Mouse (Mus musculus): ENCODE results near the gene Ces2c. TPM values are rescaled to one million over a fixed set of nuclear protein-coding genes. Genes with fewer than 3 reads are reported as not detected.
A peak's percentile ranks its signal among the peaks of the same experiment; 100 is the strongest.
"Not testable (repeated sequence)": the region's sequence is repeated elsewhere in the genome, so short reads cannot be mapped to it uniquely, and the experiment has no call there.

The Ces2c gene
- polyA plus RNA-seq, 1 experiment from 2014 or later = not detected

DNA sequence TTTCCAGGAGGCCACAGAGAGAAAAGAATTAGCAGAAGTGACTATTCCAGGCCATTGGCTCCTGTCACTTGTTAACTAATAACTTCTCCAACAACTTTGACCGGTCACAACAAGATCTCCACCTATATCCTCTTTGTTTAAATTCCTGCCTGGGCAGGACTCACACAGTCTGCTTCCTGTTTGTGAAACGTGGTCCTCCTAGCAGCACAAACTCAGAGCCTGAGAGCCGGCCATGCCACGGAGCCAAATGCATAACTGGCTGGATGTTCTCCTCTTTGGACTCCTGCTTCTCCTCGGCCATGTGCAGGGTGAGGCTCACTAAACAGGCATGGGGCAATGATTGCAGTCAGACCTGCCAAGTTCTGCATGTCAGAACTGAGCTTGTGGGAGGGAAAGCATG lies 15.4 kb upstream of the Ces2c start, which contains the start of gene Ces2b:
TSS of gene Ces2b (plus strand) at position 133 of the 400 bp plus-strand sequence.
- H3K4me3 ChIP-seq (ENCODE audit: low read depth, low read length) = no peak within 1 kb of the TSS
- no peak; the same call in 1 of the 2 replicates for ATAC-seq (ENCODE audit: insufficient read depth)
- no peaks in the 10 kb centered on the region for H3K9me3 ChIP-seq (ENCODE audit: low read depth, low read length)
- no peak within 1 kb of the TSS for H3K9ac ChIP-seq
- H3K4me1 ChIP-seq (ENCODE audit: insufficient read depth) = no peaks in the 10 kb centered on the region
- H3K36me3 ChIP-seq (ENCODE audit: insufficient read depth) = no peaks in the 10 kb centered on the region
- TF ChIP-seq CTCF (IDR thresholded peaks at IDR 0.05; ENCODE audit: low read depth) = no peak
- no peak within 1 kb of the TSS for H3K4me2 ChIP-seq
- H3K27ac ChIP-seq (ENCODE audit: low read depth) = no peak within 1 kb of the TSS
- peak; percentile 12 for DNase-seq
- WGBS = 55% methylated on average over 5 of the region's 5 CpGs
- no peaks in the 10 kb centered on the region for H3K27me3 ChIP-seq (ENCODE audit: insufficient read depth, low read length)

GRCm38 (mm10) chr8:104841360-104842078 lies 5.3 kb upstream of the Ces2c start:
- Histone ChIP-seq H3K9me3 (ENCODE audit: low read depth, low read length) (no peaks in the 10 kb centered on the region), H3K27me3 (ENCODE audit: insufficient read depth, low read length) (no peaks in the 10 kb centered on the region), H3K4me3 (ENCODE audit: low read depth, low read length) (no peak overlapping the region), H3K36me3 (ENCODE audit: insufficient read depth) (no peaks in the 10 kb centered on the region), H3K27ac (ENCODE audit: low read depth) (no peak overlapping the region), H3K4me2 (no peak overlapping the region), H3K4me1 (ENCODE audit: insufficient read depth) (no peaks in the 10 kb centered on the region), H3K9ac (no peak overlapping the region)
- TF ChIP-seq CTCF (IDR thresholded peaks at IDR 0.05; ENCODE audit: low read depth) = no peak
- 76% methylated on average over 3 of the region's 3 CpGs for WGBS
- ATAC-seq (ENCODE audit: insufficient read depth) (no peak), DNase-seq (no peak)

- 67% methylated on average over 4 of the region's 4 CpGs for WGBS
- ATAC-seq (ENCODE audit: insufficient read depth) (no peak), DNase-seq (no peak)
- Histone ChIP-seq H3K9me3 (ENCODE audit: low read depth, low read length) (no peaks in the 10 kb centered on the region), H3K4me1 (ENCODE audit: insufficient read depth) (no peaks in the 10 kb centered on the region), H3K4me2 (no peak overlapping the region), H3K27me3 (ENCODE audit: insufficient read depth, low read length) (no peaks in the 10 kb centered on the region), H3K4me3 (ENCODE audit: low read depth, low read length) (no peak overlapping the region), H3K27ac (ENCODE audit: low read depth) (no peak overlapping the region), H3K9ac (no peak overlapping the region), H3K36me3 (ENCODE audit: insufficient read depth) (no peaks in the 10 kb centered on the region)
- TF ChIP-seq CTCF (IDR thresholded peaks at IDR 0.05; ENCODE audit: low read depth) = no peak
These were observed 1.0 kb downstream of the Ces2c start for GRCm38 (mm10) chr8:104847741-104848462.

- not testable (repeated sequence) for H3K4me3 ChIP-seq (ENCODE audit: low read depth, low read length); H3K4me1 ChIP-seq (ENCODE audit: insufficient read depth); H3K9ac ChIP-seq; H3K4me2 ChIP-seq; DNase-seq; H3K9me3 ChIP-seq (ENCODE audit: low read depth, low read length); ATAC-seq (ENCODE audit: insufficient read depth); H3K27me3 ChIP-seq (ENCODE audit: insufficient read depth, low read length); H3K27ac ChIP-seq (ENCODE audit: low read depth); H3K36me3 ChIP-seq (ENCODE audit: insufficient read depth)
- no CpG with 5 or more reads among the region's 4 CpGs for WGBS
These were observed 20.1 kb downstream of the Ces2c start for GRCm38 (mm10) chr8:104866844-104867531.

DNA sequence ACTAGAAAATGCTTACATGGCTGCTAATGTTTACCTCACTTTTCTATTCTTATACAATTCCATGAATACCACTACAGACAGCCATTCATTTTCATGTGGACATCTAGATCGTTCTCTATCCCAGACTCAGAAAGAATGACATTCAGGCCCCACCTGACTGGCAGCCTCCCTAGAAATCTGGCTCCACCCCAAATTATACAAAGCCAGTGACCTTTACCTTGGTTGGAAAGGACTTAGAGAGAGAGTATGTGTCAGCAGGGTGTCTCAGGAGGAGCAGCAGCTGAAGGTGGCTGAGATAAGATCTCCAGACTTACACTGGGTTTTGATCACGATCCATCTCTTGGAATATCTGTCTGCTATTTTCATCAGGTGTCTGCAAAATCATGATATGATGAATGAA lies 22.0 kb downstream of the Ces2c start:
- DNase-seq; H3K4me2 ChIP-seq; H3K27me3 ChIP-seq (ENCODE audit: insufficient read depth, low read length); H3K9me3 ChIP-seq (ENCODE audit: low read depth, low read length); H3K4me3 ChIP-seq (ENCODE audit: low read depth, low read length); H3K4me1 ChIP-seq (ENCODE audit: insufficient read depth); H3K27ac ChIP-seq (ENCODE audit: low read depth); H3K36me3 ChIP-seq (ENCODE audit: insufficient read depth); H3K9ac ChIP-seq; ATAC-seq (ENCODE audit: insufficient read depth): not testable (repeated sequence)
- no CpG with 5 or more reads among the region's 2 CpGs for WGBS

DNA sequence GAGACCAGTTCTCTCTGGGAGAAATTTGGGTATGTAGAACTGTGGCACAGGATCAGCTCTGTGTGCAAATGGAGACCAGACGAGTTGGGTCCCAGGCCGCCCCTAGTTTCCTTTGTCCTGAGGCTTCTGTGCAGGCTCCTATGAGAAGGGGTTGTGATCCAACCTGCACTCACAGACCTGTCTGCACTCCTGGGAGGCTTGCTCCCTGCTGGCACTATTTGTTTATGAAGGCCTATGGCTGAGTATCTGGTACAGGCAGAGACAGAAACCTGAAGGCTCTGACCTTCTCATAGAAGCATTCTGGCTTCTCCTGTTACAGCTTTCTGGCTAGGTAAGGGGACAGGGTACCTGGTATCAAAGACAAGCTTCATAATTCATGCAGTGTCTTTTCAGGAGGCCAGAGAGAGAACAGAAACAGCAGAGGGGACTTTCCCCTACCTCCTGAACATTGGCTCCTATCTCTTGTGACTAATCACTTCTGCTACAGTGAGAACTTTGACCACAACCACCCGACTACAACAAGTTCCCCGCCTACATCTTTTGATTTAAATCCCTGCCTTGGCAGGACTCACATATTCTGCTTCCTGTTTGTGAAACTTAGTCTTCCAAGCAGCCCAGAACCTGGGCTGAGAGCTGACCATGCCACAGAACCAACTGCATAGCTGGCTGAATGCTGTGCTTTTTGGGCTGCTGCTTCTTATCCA lies 39.5 kb downstream of the Ces2c start:
- no CpG with 5 or more reads among the region's 4 CpGs for WGBS
- not testable (repeated sequence) for H3K4me1 ChIP-seq (ENCODE audit: insufficient read depth); ATAC-seq (ENCODE audit: insufficient read depth); H3K27me3 ChIP-seq (ENCODE audit: insufficient read depth, low read length); H3K36me3 ChIP-seq (ENCODE audit: insufficient read depth); H3K9ac ChIP-seq; H3K4me3 ChIP-seq (ENCODE audit: low read depth, low read length); H3K4me2 ChIP-seq; H3K9me3 ChIP-seq (ENCODE audit: low read depth, low read length); DNase-seq; H3K27ac ChIP-seq (ENCODE audit: low read depth)

DNA sequence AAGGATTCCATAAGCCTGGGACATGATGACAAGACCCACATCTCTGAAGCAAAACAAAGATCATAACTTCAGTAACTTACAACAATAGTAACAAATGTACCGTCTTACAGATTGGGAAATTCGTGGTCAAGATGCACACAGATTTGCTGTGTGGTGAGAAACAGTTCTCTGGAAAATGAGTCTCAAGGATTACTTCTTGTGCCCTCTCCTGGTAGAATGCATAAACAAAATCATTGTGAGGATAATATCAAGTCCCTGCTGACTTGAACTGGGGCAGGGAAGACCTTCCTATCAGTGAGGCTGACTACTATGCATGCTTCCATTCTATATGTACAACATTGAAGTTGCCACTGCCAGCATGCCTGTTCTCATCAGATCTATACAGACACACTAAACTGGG lies 54.9 kb downstream of the Ces2c start:
- no peak for DNase-seq
- no peak for ATAC-seq (ENCODE audit: insufficient read depth)
- no peak overlapping the region for H3K27ac ChIP-seq (ENCODE audit: low read depth)
- H3K4me2 ChIP-seq = no peak overlapping the region
- TF ChIP-seq CTCF (IDR thresholded peaks at IDR 0.05; ENCODE audit: low read depth) = no peak
- 82% methylated on average over 2 of the region's 2 CpGs for WGBS
- H3K9me3 ChIP-seq (ENCODE audit: low read depth, low read length) = no peaks in the 10 kb centered on the region
- no peak overlapping the region for H3K4me3 ChIP-seq (ENCODE audit: low read depth, low read length)
- H3K4me1 ChIP-seq (ENCODE audit: insufficient read depth) = no peaks in the 10 kb centered on the region
- H3K9ac ChIP-seq = no peak overlapping the region
- H3K36me3 ChIP-seq (ENCODE audit: insufficient read depth) = no peaks in the 10 kb centered on the region
- H3K27me3 ChIP-seq (ENCODE audit: insufficient read depth, low read length) = no peaks in the 10 kb centered on the region

Other genes with a start within 250 kb of the Ces2c start
- 32.2 and 33.7 TPM in 2 replicates for gene Cdh16, start 222.7 kb upstream of the Ces2c start, polyA plus RNA-seq (2014; fragmentation: Nextera tagmentation; extraction: Ambion mirVana)
- gene Rrad, start 215.7 kb upstream of the Ces2c start, polyA plus RNA-seq (2014; fragmentation: Nextera tagmentation; extraction: Ambion mirVana) = 10.1 and 14.1 TPM in 2 replicates
- 88.3 and 88.4 TPM in 2 replicates for gene Ciao2b, start 205.1 kb upstream of the Ces2c start, polyA plus RNA-seq (2014; fragmentation: Nextera tagmentation; extraction: Ambion mirVana)
- gene Ces2a, start 113.1 kb upstream of the Ces2c start, polyA plus RNA-seq (2014; fragmentation: Nextera tagmentation; extraction: Ambion mirVana) = not detected in 2 replicates
- gene Ces2b, start 15.5 kb upstream of the Ces2c start, polyA plus RNA-seq (2014; fragmentation: Nextera tagmentation; extraction: Ambion mirVana) = 0.58 and 0.84 TPM in 2 replicates
- 0.12 and 0.14 TPM in 2 replicates for gene Ces2e, start 79.2 kb downstream of the Ces2c start, polyA plus RNA-seq (2014; fragmentation: Nextera tagmentation; extraction: Ambion mirVana)
- not detected in 2 replicates for gene Ces2f, start 100.3 kb downstream of the Ces2c start, polyA plus RNA-seq (2014; fragmentation: Nextera tagmentation; extraction: Ambion mirVana)
- gene Ces2g, start 114.7 kb downstream of the Ces2c start, polyA plus RNA-seq (2014; fragmentation: Nextera tagmentation; extraction: Ambion mirVana) = 0.84 and 1.5 TPM in 2 replicates
- not detected in 2 replicates for gene Ces2h, start 153.8 kb downstream of the Ces2c start, polyA plus RNA-seq (2014; fragmentation: Nextera tagmentation; extraction: Ambion mirVana)
- not detected in 2 replicates for gene Ces3a, start 201.5 kb downstream of the Ces2c start, polyA plus RNA-seq (2014; fragmentation: Nextera tagmentation; extraction: Ambion mirVana)
- not detected in 2 replicates for gene Ces3b, start 236.7 kb downstream of the Ces2c start, polyA plus RNA-seq (2014; fragmentation: Nextera tagmentation; extraction: Ambion mirVana)